Mouse (Mus musculus) kidney, adult 2 months (tissue): ENCODE results near the gene Cdh4. TPM values are rescaled to one million over a fixed set of nuclear protein-coding genes. Genes with fewer than 3 reads are reported as not detected.

Source experiments
- DNase-seq: peaks from one replicate; pipeline ENCODE4 v3.0.0; 2021
- H3K27ac ChIP-seq: fragments of 200-500 bp; 2 replicates; pipeline ENCODE4 v1.5.1; 2012; ENCODE audit warnings: low read depth, low read length, control low read depth, inconsistent platforms; ENCODE audit not compliant: insufficient read depth
- H3K27me3 ChIP-seq: fragments of 200-500 bp; replicated peaks from 2 replicates; pipeline ENCODE4 v1.6.1; 2012; ENCODE audit warnings: mild to moderate bottlenecking, moderate library complexity, low read length, inconsistent platforms; ENCODE audit not compliant: control insufficient read depth, insufficient read depth
- H3K36me3 ChIP-seq: fragments of 200-500 bp; 2 replicates; pipeline ENCODE4 v1.6.1; 2012; ENCODE audit warnings: mild to moderate bottlenecking, moderate library complexity, low read length, inconsistent platforms; ENCODE audit not compliant: control insufficient read depth, insufficient read depth
- H3K4me1 ChIP-seq: fragments of 200-500 bp; 2 replicates; pipeline ENCODE4 v1.6.1; 2011; ENCODE audit warnings: low read length; ENCODE audit not compliant: control insufficient read depth, insufficient read depth
- H3K4me3 ChIP-seq: fragments of 200-500 bp; 2 replicates; pipeline ENCODE4 v1.5.1; 2011; ENCODE audit warnings: mild to moderate bottlenecking, low read depth, low read length, control low read depth; ENCODE audit not compliant: insufficient read depth
- CTCF ChIP-seq: fragments of 200-500 bp; conservative IDR thresholded peaks from 2 replicates; pipeline ENCODE4 v1.5.1; 2011; ENCODE audit warnings: low read depth, mild to moderate bottlenecking, control low read depth, low read length, moderate library complexity, mixed read lengths; ENCODE audit not compliant: insufficient read depth, insufficient read length
- POLR2A ChIP-seq: fragments of 200-500 bp; IDR thresholded peaks from one replicate; pipeline ENCODE4 v1.6.1; 2011; ENCODE audit warnings: low read depth, low read length, control low read depth
- WGBS: fragments of 180-500 bp; shearing (Covaris S2); methylation state at CpG from one replicate; pipeline ENCODE4 v1.1.7; 2018; 5-methylcytosine and 5-hydroxymethylcytosine counted together
- polyA plus RNA-seq: library from polyadenylated mRNA; depleted of rRNA; stranded (reverse); fragments of >200 nt; gene quantifications from 2 replicates; pipeline ENCODE4 v1.2.3, GENCODE M21; 2012

Gene Cdh4
- polyA plus RNA-seq, 1 experiment: 1.2 TPM

GRCm38 (mm10) chr2:179576221-179576620 lies 134.0 kb downstream of the Cdh4 start:
- WGBS: 100% methylated on average over 1 of the region's 1 CpGs
- no peaks in the 10 kb centered on the region for H3K27me3 ChIP-seq
- H3K4me3 ChIP-seq: no peak overlapping the region
- no peaks in the 10 kb centered on the region for H3K4me1 ChIP-seq
- DNase-seq: no peak
- H3K36me3 ChIP-seq: no peaks in the 10 kb centered on the region
- H3K27ac ChIP-seq: no peak overlapping the region
- TF ChIP-seq POLR2A (no peak), CTCF (0 out of 2 replicates have a peak, but pooled peaks have one; percentile 25)

GRCm38 (mm10) chr2:179578329-179578728 lies 136.1 kb downstream of the Cdh4 start:
- TF ChIP-seq CTCF: no peak
- TF ChIP-seq POLR2A: no peak
- Histone ChIP-seq H3K4me3 (no peak overlapping the region), H3K27me3 (no peaks in the 10 kb centered on the region), H3K4me1 (no peaks in the 10 kb centered on the region), H3K27ac (no peak overlapping the region), H3K36me3 (no peaks in the 10 kb centered on the region)
- no peak for DNase-seq
- WGBS: 78% methylated on average over 3 of the region's 3 CpGs

- H3K36me3 ChIP-seq: no peaks in the 10 kb centered on the region
- H3K4me3 ChIP-seq: no peak overlapping the region
- H3K27ac ChIP-seq: no peak overlapping the region
- WGBS: 55% methylated on average over 11 of the region's 11 CpGs
- no peak for DNase-seq
- TF ChIP-seq CTCF (no peak), POLR2A (no peak)
- H3K4me1 ChIP-seq: no peaks in the 10 kb centered on the region
- H3K27me3 ChIP-seq: no peaks in the 10 kb centered on the region
Measured at GRCm38 (mm10) chr2:179578842-179579241, 136.6 kb downstream of the Cdh4 start.

GRCm38 (mm10) chr2:179580415-179580814 lies 138.2 kb downstream of the Cdh4 start:
- Histone ChIP-seq H3K36me3 (no peaks in the 10 kb centered on the region), H3K27ac (no peak overlapping the region), H3K4me3 (no peak overlapping the region), H3K27me3 (no peaks in the 10 kb centered on the region), H3K4me1 (no peaks in the 10 kb centered on the region)
- TF ChIP-seq POLR2A: no peak
- no peak for TF ChIP-seq CTCF
- 48% methylated on average over 4 of the region's 4 CpGs for WGBS
- DNase-seq: no peak

- H3K4me3 ChIP-seq: no peak overlapping the region
- TF ChIP-seq CTCF (no peak), POLR2A (no peak)
- DNase-seq: no peak
- H3K27ac ChIP-seq: no peak overlapping the region
- no peaks in the 10 kb centered on the region for H3K36me3 ChIP-seq
- H3K27me3 ChIP-seq: no peaks in the 10 kb centered on the region
- H3K4me1 ChIP-seq: no peaks in the 10 kb centered on the region
- WGBS: 74% methylated on average over 5 of the region's 5 CpGs
Measured at GRCm38 (mm10) chr2:179581058-179581457, 138.8 kb downstream of the Cdh4 start.

GRCm38 (mm10) chr2:179582966-179583365 lies 140.7 kb downstream of the Cdh4 start:
- Histone ChIP-seq H3K4me1 (no peaks in the 10 kb centered on the region), H3K4me3 (no peak overlapping the region), H3K36me3 (no peaks in the 10 kb centered on the region), H3K27me3 (no peaks in the 10 kb centered on the region), H3K27ac (no peak overlapping the region)
- DNase-seq: no peak
- WGBS: 84% methylated on average over 16 of the region's 16 CpGs
- TF ChIP-seq CTCF: no peak
- no peak for TF ChIP-seq POLR2A

GRCm38 (mm10) chr2:179584672-179585071 lies 142.4 kb downstream of the Cdh4 start:
- H3K36me3 ChIP-seq: no peaks in the 10 kb centered on the region
- WGBS: 36% methylated on average over 13 of the region's 13 CpGs
- no peaks in the 10 kb centered on the region for H3K27me3 ChIP-seq
- H3K4me3 ChIP-seq: no peak overlapping the region
- TF ChIP-seq CTCF (no peak), POLR2A (no peak)
- H3K27ac ChIP-seq: no peak overlapping the region
- no peak for DNase-seq
- H3K4me1 ChIP-seq: no peaks in the 10 kb centered on the region
